Mouse (Mus musculus): ENCODE measurements at regions not wholly inside any gene's neighbourhood (a gene's known extent, or its start where the extent isn't known, plus 50 kb on each side); places are given as distances from the start of the nearest gene placed in this dataset.

- Histone ChIP-seq H3K4me1 (no peaks in the 10 kb centered on the region), H3K36me3 (no peaks in the 10 kb centered on the region), H3K27ac (no peak overlapping the region), H3K4me3 (no peak overlapping the region), H3K9me3 (no peaks in the 10 kb centered on the region), H3K9ac (no peak overlapping the region), H3K27me3 (no peaks in the 10 kb centered on the region), H3K4me2 (no peak overlapping the region)
- no peak for ATAC-seq (ENCODE audit: insufficient number of reproducible peaks, low FRiP score, low TSS enrichment, low read depth)
- 86% methylated on average over 3 of the region's 3 CpGs for WGBS
These were observed 425.5 kb downstream of the Flrt2 start for GRCm38 (mm10) chr12:96117553-96117952.

- no peaks in the 10 kb centered on the region for H3K36me3 ChIP-seq
- no peaks in the 10 kb centered on the region for H3K4me1 ChIP-seq
- H3K9ac ChIP-seq: no peak overlapping the region
- no peaks in the 10 kb centered on the region for H3K9me3 ChIP-seq
- WGBS: 80% methylated on average over 2 of the region's 2 CpGs
- H3K4me2 ChIP-seq: no peak overlapping the region
- no peak overlapping the region for H3K27ac ChIP-seq
- no peak for ATAC-seq (ENCODE audit: insufficient number of reproducible peaks, low FRiP score, low TSS enrichment, low read depth)
- H3K27me3 ChIP-seq: no peaks in the 10 kb centered on the region
- no peak overlapping the region for H3K4me3 ChIP-seq
These were observed 432.3 kb downstream of the Flrt2 start for GRCm38 (mm10) chr12:96124156-96124931.

GRCm38 (mm10) chr12:96129870-96130454, 437.9 kb downstream of the Flrt2 start:
- Histone ChIP-seq H3K36me3 (no peaks in the 10 kb centered on the region), H3K9ac (no peak overlapping the region), H3K27me3 (no peaks in the 10 kb centered on the region), H3K4me2 (no peak overlapping the region), H3K4me1 (no peaks in the 10 kb centered on the region), H3K4me3 (no peak overlapping the region), H3K27ac (no peak overlapping the region), H3K9me3 (no peaks in the 10 kb centered on the region)
- WGBS: 69% methylated on average over 4 of the region's 4 CpGs
- no peak for ATAC-seq (ENCODE audit: insufficient number of reproducible peaks, low FRiP score, low TSS enrichment, low read depth)

GRCm38 (mm10) chr12:96130796-96131512, 438.9 kb downstream of the Flrt2 start:
- no peaks in the 10 kb centered on the region for H3K36me3 ChIP-seq
- H3K4me3 ChIP-seq: no peak overlapping the region
- 83% methylated on average over 9 of the region's 9 CpGs for WGBS
- no peak overlapping the region for H3K9ac ChIP-seq
- no peaks in the 10 kb centered on the region for H3K27me3 ChIP-seq
- no peaks in the 10 kb centered on the region for H3K4me1 ChIP-seq
- no peak overlapping the region for H3K4me2 ChIP-seq
- ATAC-seq (ENCODE audit: insufficient number of reproducible peaks, low FRiP score, low TSS enrichment, low read depth): no peak
- no peaks in the 10 kb centered on the region for H3K9me3 ChIP-seq
- H3K27ac ChIP-seq: no peak overlapping the region

- H3K27me3 ChIP-seq: no peaks in the 10 kb centered on the region
- no peak overlapping the region for H3K4me3 ChIP-seq
- H3K4me1 ChIP-seq: no peaks in the 10 kb centered on the region
- ATAC-seq (ENCODE audit: insufficient number of reproducible peaks, low FRiP score, low TSS enrichment, low read depth): no peak
- 20% methylated on average over 5 of the region's 5 CpGs for WGBS
- H3K36me3 ChIP-seq: no peaks in the 10 kb centered on the region
- no peak overlapping the region for H3K4me2 ChIP-seq
- H3K9me3 ChIP-seq: no peaks in the 10 kb centered on the region
- H3K9ac ChIP-seq: no peak overlapping the region
- H3K27ac ChIP-seq: no peak overlapping the region
These were observed 442.1 kb downstream of the Flrt2 start for GRCm38 (mm10) chr12:96134136-96134535.

- WGBS: 38% methylated on average over 2 of the region's 2 CpGs
These were observed 449.7 kb downstream of the Flrt2 start for GRCm38 (mm10) chr12:96141748-96142147.

GRCm38 (mm10) chr12:96154095-96154494, 462.1 kb downstream of the Flrt2 start:
- H3K4me3 ChIP-seq: no peak overlapping the region
- no peak for ATAC-seq (ENCODE audit: insufficient number of reproducible peaks, low FRiP score, low TSS enrichment, low read depth)

More at GRCm38 (mm10) chr12:96141748-96142147, 449.7 kb downstream of the Flrt2 start:
- H3K9ac ChIP-seq: no peak overlapping the region
- no peak overlapping the region for H3K4me2 ChIP-seq
- no peaks in the 10 kb centered on the region for H3K9me3 ChIP-seq
- no peaks in the 10 kb centered on the region for H3K27me3 ChIP-seq
- H3K36me3 ChIP-seq: no peaks in the 10 kb centered on the region
- no peak overlapping the region for H3K27ac ChIP-seq
- H3K4me3 ChIP-seq: no peak overlapping the region
- ATAC-seq (ENCODE audit: insufficient number of reproducible peaks, low FRiP score, low TSS enrichment, low read depth): no peak
- no peaks in the 10 kb centered on the region for H3K4me1 ChIP-seq

GRCm38 (mm10) chr12:96167551-96167950, 475.5 kb downstream of the Flrt2 start:
- H3K4me3 ChIP-seq: no peak overlapping the region
- no peak overlapping the region for H3K27ac ChIP-seq
- 75% methylated on average over 1 of the region's 1 CpGs for WGBS
- no peak overlapping the region for H3K9ac ChIP-seq
- no peaks in the 10 kb centered on the region for H3K36me3 ChIP-seq
- H3K4me2 ChIP-seq: no peak overlapping the region
- ATAC-seq (ENCODE audit: insufficient number of reproducible peaks, low FRiP score, low TSS enrichment, low read depth): no peak
- no peaks in the 10 kb centered on the region for H3K9me3 ChIP-seq
- no peaks in the 10 kb centered on the region for H3K4me1 ChIP-seq
- H3K27me3 ChIP-seq: no peaks in the 10 kb centered on the region

More at GRCm38 (mm10) chr12:96154095-96154494, 462.1 kb downstream of the Flrt2 start:
- 70% methylated on average over 3 of the region's 3 CpGs for WGBS
- Histone ChIP-seq H3K27ac (no peak overlapping the region), H3K4me1 (no peaks in the 10 kb centered on the region), H3K27me3 (no peaks in the 10 kb centered on the region), H3K9ac (no peak overlapping the region), H3K4me2 (no peak overlapping the region), H3K9me3 (no peaks in the 10 kb centered on the region), H3K36me3 (no peaks in the 10 kb centered on the region)

GRCm38 (mm10) chr12:96198928-96199327, 506.9 kb downstream of the Flrt2 start:
- no peak overlapping the region for H3K9ac ChIP-seq
- 78% methylated on average over 1 of the region's 1 CpGs for WGBS
- no peaks in the 10 kb centered on the region for H3K9me3 ChIP-seq
- ATAC-seq (ENCODE audit: insufficient number of reproducible peaks, low FRiP score, low TSS enrichment, low read depth): no peak
- no peak overlapping the region for H3K27ac ChIP-seq
- no peak overlapping the region for H3K4me3 ChIP-seq
- H3K36me3 ChIP-seq: no peaks in the 10 kb centered on the region
- no peak overlapping the region for H3K4me2 ChIP-seq
- no peaks in the 10 kb centered on the region for H3K27me3 ChIP-seq
- H3K4me1 ChIP-seq: no peaks in the 10 kb centered on the region

GRCm38 (mm10) chr12:96201855-96202254, 509.8 kb downstream of the Flrt2 start:
- Histone ChIP-seq H3K27me3 (no peaks in the 10 kb centered on the region), H3K4me1 (no peaks in the 10 kb centered on the region), H3K9ac (no peak overlapping the region), H3K36me3 (no peaks in the 10 kb centered on the region), H3K4me3 (no peak overlapping the region), H3K4me2 (no peak overlapping the region), H3K27ac (no peak overlapping the region), H3K9me3 (no peaks in the 10 kb centered on the region)
- WGBS: 91% methylated on average over 1 of the region's 1 CpGs
- ATAC-seq (ENCODE audit: insufficient number of reproducible peaks, low FRiP score, low TSS enrichment, low read depth): no peak

- no peaks in the 10 kb centered on the region for H3K4me1 ChIP-seq
- H3K4me3 ChIP-seq: no peak overlapping the region
- H3K36me3 ChIP-seq: no peaks in the 10 kb centered on the region
- H3K4me2 ChIP-seq: no peak overlapping the region
- H3K27me3 ChIP-seq: no peaks in the 10 kb centered on the region
- H3K27ac ChIP-seq: no peak overlapping the region
- WGBS: 56% methylated on average over 1 of the region's 1 CpGs
- H3K9me3 ChIP-seq: no peaks in the 10 kb centered on the region
- H3K9ac ChIP-seq: no peak overlapping the region
- no peak for ATAC-seq (ENCODE audit: insufficient number of reproducible peaks, low FRiP score, low TSS enrichment, low read depth)
These were observed 534.4 kb downstream of the Flrt2 start for GRCm38 (mm10) chr12:96226446-96226845.

GRCm38 (mm10) chr12:96228714-96229113, 536.7 kb downstream of the Flrt2 start:
- no peak overlapping the region for H3K9ac ChIP-seq
- no peaks in the 10 kb centered on the region for H3K9me3 ChIP-seq
- H3K4me3 ChIP-seq: no peak overlapping the region
- H3K36me3 ChIP-seq: no peaks in the 10 kb centered on the region
- H3K4me2 ChIP-seq: no peak overlapping the region
- H3K4me1 ChIP-seq: no peaks in the 10 kb centered on the region
- 93% methylated on average over 3 of the region's 3 CpGs for WGBS
- ATAC-seq (ENCODE audit: insufficient number of reproducible peaks, low FRiP score, low TSS enrichment, low read depth): no peak
- no peak overlapping the region for H3K27ac ChIP-seq
- H3K27me3 ChIP-seq: no peaks in the 10 kb centered on the region
